Mouse (Mus musculus): Measurements from ENCODE around the gene Sult4a1. TPM values are rescaled to one million over a fixed set of nuclear protein-coding genes. Genes with fewer than 3 reads are reported as not detected.

The Sult4a1 gene
- polyA plus RNA-seq, 1 experiment = 1.7 TPM

- Histone ChIP-seq H3K4me3 (replicated peaks; ENCODE audit: control insufficient read depth, low read depth, low read length) (no peak overlapping the region), H3K27ac (ENCODE audit: control insufficient read depth, insufficient read depth, low read depth, low read length, poor library complexity) (no peak overlapping the region), H3K4me1 (ENCODE audit: control insufficient read depth, insufficient read depth, low read length) (no peaks in the 10 kb centered on the region)
- whole genome bisulfite sequencing = 31% methylated on average over 7 of the region's 7 CpGs
- peak; percentile 33; the same call in 1 of the 2 replicates for TF ChIP-seq CTCF (IDR thresholded peaks at IDR 0.05; ENCODE audit: control insufficient read depth, insufficient read depth, low read length)
- no peak for TF ChIP-seq POLR2A (IDR thresholded peaks at IDR 0.05; ENCODE audit: borderline replicate concordance, control insufficient read depth, low read depth, low read length)
Observed at GRCm38 (mm10) chr15:84072226-84072625, 33.3 kb downstream of the Sult4a1 start.

GRCm38 (mm10) chr15:84070116-84070676 lies 35.4 kb downstream of the Sult4a1 start:
- TF ChIP-seq POLR2A (IDR thresholded peaks at IDR 0.05; ENCODE audit: borderline replicate concordance, control insufficient read depth, low read depth, low read length) (no peak), CTCF (IDR thresholded peaks at IDR 0.05; ENCODE audit: control insufficient read depth, insufficient read depth, low read length) (no peak)
- WGBS = 4% methylated on average over 13 of the region's 13 CpGs
- Histone ChIP-seq H3K27ac (ENCODE audit: control insufficient read depth, insufficient read depth, low read depth, low read length, poor library complexity) (no peak overlapping the region), H3K4me3 (replicated peaks; ENCODE audit: control insufficient read depth, low read depth, low read length) (no peak overlapping the region), H3K4me1 (ENCODE audit: control insufficient read depth, insufficient read depth, low read length) (no peaks in the 10 kb centered on the region)

GRCm38 (mm10) chr15:84069455-84070050 lies 36.0 kb downstream of the Sult4a1 start:
- Histone ChIP-seq H3K27ac (ENCODE audit: control insufficient read depth, insufficient read depth, low read depth, low read length, poor library complexity) (no peak overlapping the region), H3K4me3 (replicated peaks; ENCODE audit: control insufficient read depth, low read depth, low read length) (no peak overlapping the region), H3K4me1 (ENCODE audit: control insufficient read depth, insufficient read depth, low read length) (no peaks in the 10 kb centered on the region)
- no peak for TF ChIP-seq CTCF (IDR thresholded peaks at IDR 0.05; ENCODE audit: control insufficient read depth, insufficient read depth, low read length)
- no peak for TF ChIP-seq POLR2A (IDR thresholded peaks at IDR 0.05; ENCODE audit: borderline replicate concordance, control insufficient read depth, low read depth, low read length)
- WGBS = 10% methylated on average over 16 of the region's 16 CpGs

GRCm38 (mm10) chr15:84065701-84066100 lies 39.9 kb downstream of the Sult4a1 start:
- WGBS = 60% methylated on average over 4 of the region's 4 CpGs
- Histone ChIP-seq H3K27ac (ENCODE audit: control insufficient read depth, insufficient read depth, low read depth, low read length, poor library complexity) (no peak overlapping the region; the same call in 1 of the 2 replicates), H3K4me1 (ENCODE audit: control insufficient read depth, insufficient read depth, low read length) (no peaks in the 10 kb centered on the region)

GRCm38 (mm10) chr15:84065140-84065539 lies 40.4 kb downstream of the Sult4a1 start, which contains the start of gene Efcab6:
TSS of gene Efcab6 (minus strand) at chr15:84065379.
- Histone ChIP-seq H3K4me1 (ENCODE audit: control insufficient read depth, insufficient read depth, low read length) (no peaks in the 10 kb centered on the region), H3K27ac (ENCODE audit: control insufficient read depth, insufficient read depth, low read depth, low read length, poor library complexity) (no peak within 1 kb of the TSS; the same call in 1 of the 2 replicates), H3K4me3 (replicated peaks; ENCODE audit: control insufficient read depth, low read depth, low read length) (no peak within 1 kb of the TSS)
- TF ChIP-seq CTCF (IDR thresholded peaks at IDR 0.05; ENCODE audit: control insufficient read depth, insufficient read depth, low read length) (no peak), POLR2A (IDR thresholded peaks at IDR 0.05; ENCODE audit: borderline replicate concordance, control insufficient read depth, low read depth, low read length) (no peak)
- WGBS = 15% methylated on average over 29 of the region's 29 CpGs

More at GRCm38 (mm10) chr15:84065701-84066100, 39.9 kb downstream of the Sult4a1 start:
- H3K4me3 ChIP-seq (replicated peaks; ENCODE audit: control insufficient read depth, low read depth, low read length) = no peak overlapping the region
- TF ChIP-seq CTCF (IDR thresholded peaks at IDR 0.05; ENCODE audit: control insufficient read depth, insufficient read depth, low read length) = peak; percentile 38; the same call in 1 of the 2 replicates
- no peak for TF ChIP-seq POLR2A (IDR thresholded peaks at IDR 0.05; ENCODE audit: borderline replicate concordance, control insufficient read depth, low read depth, low read length)

- H3K27ac ChIP-seq (ENCODE audit: control insufficient read depth, insufficient read depth, low read depth, low read length, poor library complexity) = no peak overlapping the region
- TF ChIP-seq POLR2A (IDR thresholded peaks at IDR 0.05; ENCODE audit: borderline replicate concordance, control insufficient read depth, low read depth, low read length) (no peak), CTCF (IDR thresholded peaks at IDR 0.05; ENCODE audit: control insufficient read depth, insufficient read depth, low read length) (no peak)
- WGBS = 68% methylated on average over 6 of the region's 6 CpGs
Observed at GRCm38 (mm10) chr15:84058841-84059240, 46.7 kb downstream of the Sult4a1 start.

GRCm38 (mm10) chr15:84056083-84056482 lies 49.5 kb downstream of the Sult4a1 start:
- WGBS = 53% methylated on average over 5 of the region's 5 CpGs
- H3K4me1 ChIP-seq (ENCODE audit: control insufficient read depth, insufficient read depth, low read length) = no peaks in the 10 kb centered on the region
- H3K27ac ChIP-seq (ENCODE audit: control insufficient read depth, insufficient read depth, low read depth, low read length, poor library complexity) = no peak overlapping the region
- H3K4me3 ChIP-seq (replicated peaks; ENCODE audit: control insufficient read depth, low read depth, low read length) = no peak overlapping the region
- TF ChIP-seq CTCF (IDR thresholded peaks at IDR 0.05; ENCODE audit: control insufficient read depth, insufficient read depth, low read length) = no peak
- TF ChIP-seq POLR2A (IDR thresholded peaks at IDR 0.05; ENCODE audit: borderline replicate concordance, control insufficient read depth, low read depth, low read length) = no peak

More at GRCm38 (mm10) chr15:84058841-84059240, 46.7 kb downstream of the Sult4a1 start:
- Histone ChIP-seq H3K4me1 (ENCODE audit: control insufficient read depth, insufficient read depth, low read length) (no peaks in the 10 kb centered on the region), H3K4me3 (replicated peaks; ENCODE audit: control insufficient read depth, low read depth, low read length) (no peak overlapping the region)

GRCm38 (mm10) chr15:84053859-84054258 lies 51.7 kb downstream of the Sult4a1 start:
- no peak overlapping the region for H3K4me3 ChIP-seq (replicated peaks; ENCODE audit: control insufficient read depth, low read depth, low read length)
- no peak for TF ChIP-seq POLR2A (IDR thresholded peaks at IDR 0.05; ENCODE audit: borderline replicate concordance, control insufficient read depth, low read depth, low read length)
- peak; percentile 67 for TF ChIP-seq CTCF (IDR thresholded peaks at IDR 0.05; ENCODE audit: control insufficient read depth, insufficient read depth, low read length)
- no peaks in the 10 kb centered on the region for H3K4me1 ChIP-seq (ENCODE audit: control insufficient read depth, insufficient read depth, low read length)
- H3K27ac ChIP-seq (ENCODE audit: control insufficient read depth, insufficient read depth, low read depth, low read length, poor library complexity) = no peak overlapping the region
- 48% methylated on average over 9 of the region's 9 CpGs for WGBS

Measured in bone marrow, adult 2 months (tissue).